ENCODE assay signal across 8 mouse cellular contexts in the genomic region with DNA sequence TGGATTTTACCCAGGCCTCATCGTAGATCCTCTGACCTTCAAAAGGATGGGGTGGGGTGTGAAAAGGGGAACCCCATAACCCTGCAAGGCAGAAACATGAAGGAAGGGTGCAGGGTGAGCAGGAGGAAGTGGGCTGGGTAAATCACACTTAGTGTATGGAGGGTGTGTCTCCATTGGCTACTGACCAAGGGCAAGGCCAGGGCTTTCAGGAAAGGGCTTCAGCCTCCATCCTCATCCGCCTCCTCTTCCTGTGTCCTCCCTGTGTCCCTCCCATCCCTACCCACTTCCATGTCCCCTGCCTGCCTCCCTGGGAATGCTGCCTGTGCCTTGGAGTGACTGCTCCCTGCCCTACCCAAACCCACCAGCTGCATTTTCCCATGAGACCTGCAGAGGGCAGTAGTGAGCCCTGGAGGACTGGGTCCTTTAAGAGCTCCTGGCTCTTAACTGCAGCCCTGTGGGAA. TPM values are rescaled to one million over a fixed set of nuclear protein-coding genes. Genes with fewer than 3 reads are reported as not detected.
DNase-seq lines count a peak whose midpoint lies in the region; ATAC-seq lines count a peak whose summit lies in the region.

No protein-coding gene starts in this region.

- H3K27ac ChIP-seq in liver, embryonic 16.5 days (ENCODE audit: low read length), result no peak overlapping the region

- no peak overlapping the region for H3K4me2 ChIP-seq in liver, embryonic 16.5 days (ENCODE audit: low read depth, low read length)

- 38% methylated on average over 2 of the region's 2 CpGs for WGBS in liver, embryonic 16.5 days (ENCODE audit: insufficient replicate concordance)

- no peak overlapping the region for H3K9ac ChIP-seq in liver, embryonic 16.5 days (ENCODE audit: low read depth, low read length)

- peak; percentile 67 for DNase-seq in A20 (ENCODE audit: low read depth, low spot score)
- peak; percentile 56 for DNase-seq in T-cell, adult 2 months (ENCODE audit: low spot score)
- DNase-seq in cerebellum, postnatal 36 days, result peak; percentile 58 to 69
- DNase-seq in heart, adult 8-10 months (ENCODE audit: low spot score), result peak; percentile 79
- DNase-seq in kidney, adult 9 months, result peak; percentile 84
- peak; percentile 65 for DNase-seq in neural tube, embryonic 10.5 days (ENCODE audit: extremely low spot score, low spot score)
- DNase-seq in testis, postnatal 10 days (ENCODE audit: low spot score), result peak; percentile 71

- peaks cover 25% of the 10 kb centered on the region for H3K36me3 ChIP-seq in liver, embryonic 16.5 days (ENCODE audit: control insufficient read depth, insufficient read depth)

- H3K4me1 ChIP-seq in liver, embryonic 16.5 days (ENCODE audit: control insufficient read depth, low read depth, low read length), result no peaks in the 10 kb centered on the region

- ATAC-seq in liver, embryonic 16.5 days (ENCODE audit: low read depth), result peak; percentile 57

- H3K4me3 ChIP-seq in liver, embryonic 16.5 days (ENCODE audit: low read depth, low read length), result no peak overlapping the region

- H3K9me3 ChIP-seq in liver, embryonic 16.5 days (replicated peaks; ENCODE audit: control insufficient read depth, low read length), result no peaks in the 10 kb centered on the region

- H3K27me3 ChIP-seq in liver, embryonic 16.5 days (ENCODE audit: control insufficient read depth, insufficient read depth, low read depth, low read length), result no peaks in the 10 kb centered on the region

RNA-seq across cellular contexts. Expression of a gene that starts 47.8 kb away (rescaled TPM):
- total RNA-seq in heart, adult 8-10 months (2022), result 100 to 1,000 TPM; 300 to 329 (median 307) TPM
- polyA plus RNA-seq in liver, embryonic 16.5 days (2015; fragmentation: Nextera tagmentation; extraction: Ambion mirVana), result 20.5 and 26.0 TPM in 2 replicates
